Mouse (Mus musculus) ES-E14 (cell line): ENCODE measurements around the gene A930002H24Rik. TPM values are rescaled to one million over a fixed set of nuclear protein-coding genes. Genes with fewer than 3 reads are reported as not detected.

Experiments used
- DNase-seq: peaks from one replicate; pipeline ENCODE4 v3.0.0-alpha.2; 2013; ENCODE audit warnings: low read depth, low spot score
- H3K27ac ChIP-seq: 2 replicates; pipeline ENCODE4 v1.5.1; 2012; ENCODE audit warnings: low read depth, mild to moderate bottlenecking, low read length, moderate library complexity, mixed read lengths; ENCODE audit not compliant: poor library complexity, insufficient read depth, severe bottlenecking
- H3K36me3 ChIP-seq: 2 replicates; pipeline ENCODE4 v1.6.1; 2012; ENCODE audit warnings: mild to moderate bottlenecking, low read length, moderate library complexity, mixed read lengths; ENCODE audit not compliant: control insufficient read depth, poor library complexity, insufficient read depth, severe bottlenecking
- H3K4me1 ChIP-seq, 2 experiments: fragments of 150-350 bp in 1 of 2; sonication (generic) in 1 of 2; 2 replicates each; pipeline ENCODE4 v1.6.1; 2012; ENCODE audit warnings: low read length in 2 of 2, mild to moderate bottlenecking in 1 of 2, mixed read lengths in 1 of 2; ENCODE audit not compliant: control insufficient read depth in 2 of 2, insufficient read depth in 2 of 2, poor library complexity in 1 of 2
- H3K4me3 ChIP-seq, 2 experiments: fragments of 150-350 bp in 1 of 2; sonication (generic) in 1 of 2; 2 replicates each; pipeline ENCODE4 v1.5.1; 2012; ENCODE audit warnings: low read length in 2 of 2, low read depth in 1 of 2, mild to moderate bottlenecking in 1 of 2, mixed read lengths in 1 of 2; ENCODE audit not compliant: insufficient read depth in 1 of 2, poor library complexity in 1 of 2, severe bottlenecking in 1 of 2
- H3K9ac ChIP-seq: 2 replicates; pipeline ENCODE4 v1.6.1; 2012; ENCODE audit warnings: low read depth, mild to moderate bottlenecking, low read length, mixed read lengths; ENCODE audit not compliant: poor library complexity, insufficient read depth, severe bottlenecking
- H3K9me3 ChIP-seq: fragments of 150-350 bp; sonication (generic); 2 replicates; pipeline ENCODE4 v1.6.1; 2012; ENCODE audit warnings: low read depth, mild to moderate bottlenecking, low read length; ENCODE audit not compliant: control insufficient read depth, insufficient read depth
- CHD2 ChIP-seq: IDR thresholded peaks from 2 replicates; pipeline ENCODE4 v1.6.1; 2014; ENCODE audit warnings: mild to moderate bottlenecking, low read depth, low read length, inconsistent platforms
- HCFC1 ChIP-seq: IDR thresholded peaks from 2 replicates; pipeline ENCODE4 v1.6.1; 2012; ENCODE audit warnings: low read length, inconsistent platforms, borderline replicate concordance; ENCODE audit not compliant: insufficient read depth
- MAFK ChIP-seq: IDR thresholded peaks from 2 replicates; pipeline ENCODE4 v1.6.1; 2014; ENCODE audit warnings: mild to moderate bottlenecking, low read depth, low read length, inconsistent platforms; ENCODE audit not compliant: insufficient read depth
- ZC3H11A ChIP-seq: IDR thresholded peaks from 2 replicates; pipeline ENCODE4 v1.6.1; 2012; ENCODE audit warnings: low read depth, mild to moderate bottlenecking, inconsistent platforms, low read length, borderline replicate concordance
- ZNF384 ChIP-seq: IDR thresholded peaks from 2 replicates; pipeline ENCODE4 v1.6.1; 2012; ENCODE audit warnings: low read depth, low read length, inconsistent platforms
- in situ Hi-C, 2 experiments: fragments of 600-800 bp; cut with MboI; formaldehyde crosslinking; loops; one replicate each; pipeline ENCODE4 v1.15.1; 2025; ENCODE audit warnings: low sequenced_read_pairs in 2 of 2, inconsistent platforms in 1 of 2; ENCODE audit not compliant: unreplicated experiment in 2 of 2
- total RNA-seq: library from RNA; depleted of rRNA; stranded (reverse); fragments of 300-350 nt; gene quantifications from 2 replicates; pipeline ENCODE4 v1.2.3, GENCODE M21; 2012; rRNA removed

The A930002H24Rik gene
- total RNA-seq, result 0.71 and 1.0 TPM in 2 replicates

DNA sequence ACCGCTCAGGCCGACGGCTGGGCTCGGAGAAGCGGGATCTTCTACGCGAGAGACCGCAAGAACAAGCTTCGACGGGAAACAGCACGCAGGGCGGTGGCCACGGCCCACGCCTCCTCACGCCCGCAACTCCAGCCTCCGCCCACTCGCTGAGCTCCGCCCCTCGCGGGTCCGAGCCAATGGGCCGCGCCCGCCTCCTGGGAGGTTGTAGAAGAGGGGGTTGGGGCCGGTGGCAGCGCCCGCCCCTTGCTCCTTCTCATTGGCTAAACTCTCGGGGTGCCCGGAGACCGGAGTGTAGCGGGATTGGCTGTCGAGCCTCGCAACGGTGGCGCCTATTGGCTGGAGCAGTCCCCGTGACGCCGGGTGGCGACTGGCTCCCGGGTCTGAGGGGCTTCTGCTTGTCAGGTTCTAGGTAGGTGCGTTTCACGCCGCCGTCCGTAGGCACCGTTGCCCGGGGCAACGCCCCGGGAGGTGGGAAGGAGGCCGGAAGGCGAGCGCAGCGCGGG is at the start of gene A930002H24Rik:
TSS of gene A930002H24Rik (minus strand) at position 145 of the 503 bp plus-strand sequence.
- peak; percentile 96 for DNase-seq
- Histone ChIP-seq H3K36me3 (no peaks in the 10 kb centered on the region), H3K27ac (no peak within 1 kb of the TSS; the same call in 1 of the 2 replicates), H3K4me1 (peaks cover 0 to 4% of the 10 kb centered on the region in 2 experiments; a peak in 1 of 4 replicates), H3K9me3 (no peaks in the 10 kb centered on the region), H3K9ac (peak within 1 kb of the TSS; percentile 80), H3K4me3 (peak within 1 kb of the TSS; percentile 83 to 97)
- in situ Hi-C loops, result no loop called here
- TF ChIP-seq MAFK (no peak), CHD2 (peak; percentile 75)

DNA sequence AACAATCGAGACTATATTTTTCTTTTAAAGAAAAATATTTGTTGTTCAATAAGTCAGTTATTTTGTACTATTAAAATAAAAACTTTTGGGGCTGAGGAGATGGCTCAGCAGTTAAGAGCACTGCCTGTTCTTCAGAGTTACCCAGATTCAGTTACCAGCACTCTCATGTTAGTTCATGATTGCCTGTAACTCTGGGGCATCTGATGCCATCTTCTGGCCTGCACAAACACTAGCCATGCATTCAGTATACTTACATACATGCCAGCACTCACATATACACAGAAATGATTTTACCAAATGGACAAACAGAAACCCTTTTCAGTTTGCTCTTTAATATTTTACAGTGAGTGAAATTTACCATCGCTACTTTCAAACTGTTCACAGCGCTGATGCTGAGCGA is 45.7 kb upstream of the A930002H24Rik start:
- Histone ChIP-seq H3K9ac (no peak overlapping the region), H3K9me3 (no peaks in the 10 kb centered on the region), H3K27ac (no peak overlapping the region), H3K4me3 (no peak overlapping the region), H3K36me3 (no peaks in the 10 kb centered on the region), H3K4me1 (no peaks in the 10 kb centered on the region)
- DNase-seq, result no peak
- TF ChIP-seq CHD2 (no peak), HCFC1 (no peak)
- in situ Hi-C loops, result no loop called here

DNA sequence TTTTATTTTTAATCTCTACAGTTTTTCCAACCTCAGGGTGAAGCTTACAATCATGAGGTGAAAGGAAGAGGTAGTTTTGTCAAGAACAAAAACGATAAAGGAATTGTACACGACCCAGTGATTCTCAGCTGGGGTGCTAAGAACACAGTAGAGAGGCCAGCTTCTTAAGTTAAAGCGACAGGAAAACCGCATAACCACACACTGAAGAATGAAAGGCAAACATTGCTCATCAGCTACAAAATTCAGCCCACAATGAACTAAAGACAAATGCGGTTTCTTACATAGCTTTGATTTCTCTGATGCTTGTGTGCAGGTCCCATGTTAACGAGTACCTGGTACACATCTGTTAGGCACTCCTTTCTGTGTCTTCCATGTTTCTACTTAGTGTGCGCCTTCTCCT is 33.5 kb upstream of the A930002H24Rik start:
- H3K9ac ChIP-seq, result no peak overlapping the region

DNA sequence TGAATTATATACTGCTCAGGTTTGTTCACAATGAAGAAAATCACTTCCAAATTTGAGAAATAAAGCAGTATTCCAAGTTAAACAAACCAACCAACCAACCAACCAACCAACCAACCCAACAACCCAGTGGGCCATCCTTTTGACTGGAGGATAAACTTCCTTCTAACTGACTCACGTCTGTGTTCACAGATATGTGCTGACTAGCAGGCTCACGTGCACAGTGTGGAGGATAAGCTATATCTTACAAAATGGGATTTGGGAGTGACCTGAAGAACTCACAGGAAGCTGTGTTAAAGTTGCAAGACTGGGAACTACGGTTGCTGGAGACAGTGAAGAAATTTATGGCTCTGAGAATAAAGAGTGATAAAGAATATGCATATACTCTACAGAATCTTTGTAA is 32.2 kb upstream of the A930002H24Rik start:
- TF ChIP-seq HCFC1 (no peak), ZC3H11A (no peak), CHD2 (no peak)
- in situ Hi-C loops, result no loop called here
- DNase-seq, result no peak
- H3K4me3 ChIP-seq, result no peak overlapping the region
- no peak overlapping the region for H3K27ac ChIP-seq
- H3K36me3 ChIP-seq, result no peaks in the 10 kb centered on the region
- no peaks in the 10 kb centered on the region for H3K9me3 ChIP-seq
- no peak overlapping the region for H3K9ac ChIP-seq
- peaks cover 0 to 4% of the 10 kb centered on the region in 2 experiments; a peak in 1 of 4 replicates for H3K4me1 ChIP-seq

More for the DNA sequence above, 33.5 kb upstream of the A930002H24Rik start:
- TF ChIP-seq HCFC1, result no peak
- TF ChIP-seq MAFK, result no peak
- TF ChIP-seq ZNF384, result no peak
- TF ChIP-seq CHD2, result no peak
- no peak for TF ChIP-seq ZC3H11A
- in situ Hi-C loops, result no loop called here
- Histone ChIP-seq H3K36me3 (no peaks in the 10 kb centered on the region), H3K4me1 (peaks cover 0 to 4% of the 10 kb centered on the region in 2 experiments; a peak in 1 of 4 replicates), H3K9me3 (no peaks in the 10 kb centered on the region), H3K27ac (no peak overlapping the region), H3K4me3 (no peak overlapping the region)
- DNase-seq, result no peak

DNA sequence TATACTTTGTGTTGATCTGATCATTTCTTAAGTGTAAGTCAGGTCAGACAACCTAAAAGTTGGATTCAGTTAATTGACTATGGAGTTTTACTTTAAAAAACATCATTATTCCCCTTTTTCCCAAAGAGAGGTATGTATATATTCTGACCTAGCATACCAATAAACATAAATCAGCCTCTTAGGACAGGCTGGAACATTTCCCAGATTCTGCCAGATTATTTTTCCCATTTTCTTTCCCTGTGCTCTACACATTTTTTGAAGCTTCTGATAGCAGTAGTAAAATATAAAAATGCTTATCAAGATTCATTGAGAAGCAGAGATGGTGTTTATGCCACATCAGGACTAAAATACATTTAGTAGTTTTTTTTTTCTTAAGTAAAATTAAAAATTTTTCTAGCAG is 27.0 kb upstream of the A930002H24Rik start:
- Histone ChIP-seq H3K27ac (no peak overlapping the region), H3K9me3 (no peaks in the 10 kb centered on the region), H3K4me1 (peaks cover 2 to 4% of the 10 kb centered on the region in 2 experiments; a peak in 2 of 4 replicates), H3K9ac (no peak overlapping the region), H3K36me3 (no peaks in the 10 kb centered on the region), H3K4me3 (no peak overlapping the region)
- no peak for TF ChIP-seq MAFK
- no peak for TF ChIP-seq CHD2
- no peak for TF ChIP-seq HCFC1
- no peak for TF ChIP-seq ZNF384
- TF ChIP-seq ZC3H11A, result no peak
- in situ Hi-C loops, result no loop called here
- DNase-seq, result no peak
